Mouse (Mus musculus) bone marrow, adult 2 months (tissue): ENCODE results near the gene Mast4.

Source experiments
- CTCF ChIP-seq: fragments of 200-500 bp; IDR thresholded peaks from 2 replicates; pipeline ENCODE4 v1.5.1; 2011; ENCODE audit warnings: low read length, control low read depth; ENCODE audit not compliant: control insufficient read depth, insufficient read depth
- POLR2A ChIP-seq: fragments of 200-500 bp; IDR thresholded peaks from 2 replicates; pipeline ENCODE4 v1.6.1; 2011; ENCODE audit warnings: low read depth, mild to moderate bottlenecking, control low read depth, low read length, borderline replicate concordance; ENCODE audit not compliant: control insufficient read depth

DNA sequence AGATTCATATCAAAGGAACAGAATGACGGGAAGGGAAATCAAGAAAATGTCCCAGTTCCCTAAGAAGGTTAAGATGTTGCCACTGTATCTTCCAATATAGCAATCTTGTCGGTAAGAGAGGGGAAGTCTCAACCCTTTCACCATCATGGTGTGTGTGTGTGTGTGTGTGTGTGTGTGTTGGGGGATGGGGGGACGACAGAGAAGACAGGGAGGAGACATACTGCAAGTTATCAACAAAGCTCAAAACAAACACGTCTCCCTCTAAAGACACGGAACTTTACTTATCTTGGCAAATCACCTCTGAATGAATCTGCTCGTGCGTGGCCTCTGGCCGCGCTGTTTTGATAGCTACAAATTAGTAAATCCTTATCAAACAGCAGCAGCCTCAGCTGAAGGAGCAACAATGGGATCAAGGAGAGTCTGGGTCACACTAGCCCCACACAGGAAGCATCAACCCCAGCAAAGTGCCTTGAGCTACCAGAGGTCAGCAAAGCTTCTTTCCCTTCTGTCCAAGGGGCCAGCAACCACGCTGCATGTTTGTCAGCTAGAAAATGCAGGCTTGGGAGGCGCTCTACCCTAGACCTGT, 113.7 kb downstream of the Mast4 start:
- TF ChIP-seq CTCF: no peak
- no peak for TF ChIP-seq POLR2A
